Mouse (Mus musculus): ENCODE results near the gene Smarcc1. TPM values are rescaled to one million over a fixed set of nuclear protein-coding genes. Genes with fewer than 3 reads are reported as not detected.
A peak's percentile ranks its signal among the peaks of the same experiment; 100 is the strongest.
"Not testable (repeated sequence)": the region's sequence is repeated elsewhere in the genome, so short reads cannot be mapped to it uniquely, and the experiment has no call there.

The Smarcc1 gene
- polyA plus RNA-seq, 1 experiment from 2014 or later, result 26.4 TPM

- Histone ChIP-seq H3K36me3 (ENCODE audit: insufficient read depth, low read length) (0 out of 2 replicates have a peak, but pooled peaks cover 6% of the 10 kb centered on the region), H3K9ac (replicated peaks; ENCODE audit: low read depth) (peak overlapping the region; percentile 82)
Measured at GRCm38 (mm10) chr9:110100627-110101600, 16.6 kb upstream of the Smarcc1 start.

GRCm38 (mm10) chr9:110116353-110116976, 1.0 kb upstream of the Smarcc1 start:
- ATAC-seq (no peak), DNase-seq (ENCODE audit: low spot score) (no peak)
- H3K36me3 ChIP-seq (ENCODE audit: insufficient read depth, low read length), result peaks cover 7% of the 10 kb centered on the region; the same call in 1 of the 2 replicates
- H3K9me3 ChIP-seq (ENCODE audit: low read length), result no peaks in the 10 kb centered on the region
- peak overlapping the region; percentile 87 for H3K4me3 ChIP-seq (ENCODE audit: low read depth, low read length)
- H3K9ac ChIP-seq (replicated peaks; ENCODE audit: low read depth), result peak overlapping the region; percentile 82
- peaks cover 6% of the 10 kb centered on the region; the same call in 1 of the 2 replicates for H3K4me1 ChIP-seq (ENCODE audit: insufficient read depth, low read depth, low read length)
- no peaks in the 10 kb centered on the region for H3K27me3 ChIP-seq (replicated peaks; ENCODE audit: insufficient read depth, low read length)
- WGBS, result 9% methylated on average over 10 of the region's 10 CpGs
- TF ChIP-seq CTCF (IDR thresholded peaks at IDR 0.05), result no peak
- TF ChIP-seq EP300 (IDR thresholded peaks at IDR 0.05), result no peak
- peak overlapping the region; percentile 78 for H3K4me2 ChIP-seq (replicated peaks; ENCODE audit: low read depth, low read length)
- peak overlapping the region; percentile 92 for H3K27ac ChIP-seq (ENCODE audit: low read length)

More at GRCm38 (mm10) chr9:110100627-110101600, 16.6 kb upstream of the Smarcc1 start:
- Histone ChIP-seq H3K4me3 (ENCODE audit: low read depth, low read length) (peak overlapping the region; percentile 78), H3K4me1 (ENCODE audit: insufficient read depth, low read depth, low read length) (no peaks in the 10 kb centered on the region), H3K27me3 (replicated peaks; ENCODE audit: insufficient read depth, low read length) (no peaks in the 10 kb centered on the region), H3K4me2 (replicated peaks; ENCODE audit: low read depth, low read length) (peak overlapping the region; percentile 65), H3K27ac (ENCODE audit: low read length) (peak overlapping the region; percentile 44; the same call in 1 of the 2 replicates), H3K9me3 (ENCODE audit: low read length) (no peaks in the 10 kb centered on the region)
- DNase-seq (ENCODE audit: low spot score) (peak; percentile 95), ATAC-seq (peak; percentile 98)
- TF ChIP-seq EP300 (IDR thresholded peaks at IDR 0.05) (no peak), CTCF (IDR thresholded peaks at IDR 0.05) (peak; percentile 98)
- 2% methylated on average over 41 of the region's 41 CpGs for WGBS

- Histone ChIP-seq H3K9me3 (ENCODE audit: low read length) (no peaks in the 10 kb centered on the region), H3K27ac (ENCODE audit: low read length) (peak within 1 kb of the TSS; percentile 92), H3K4me1 (ENCODE audit: insufficient read depth, low read depth, low read length) (peaks cover 6% of the 10 kb centered on the region; the same call in 1 of the 2 replicates), H3K27me3 (replicated peaks; ENCODE audit: insufficient read depth, low read length) (no peaks in the 10 kb centered on the region), H3K9ac (replicated peaks; ENCODE audit: low read depth) (peak within 1 kb of the TSS; percentile 82), H3K4me2 (replicated peaks; ENCODE audit: low read depth, low read length) (peak within 1 kb of the TSS; percentile 78), H3K4me3 (ENCODE audit: low read depth, low read length) (peak within 1 kb of the TSS; percentile 87), H3K36me3 (ENCODE audit: insufficient read depth, low read length) (0 out of 2 replicates have a peak, but pooled peaks cover under 1% of the 10 kb centered on the region)
- WGBS, result under 1% methylated on average over 16 of the region's 17 CpGs
- ATAC-seq (no peak; the same call in none of the 2 replicates), DNase-seq (ENCODE audit: low spot score) (no peak)
- TF ChIP-seq EP300 (IDR thresholded peaks at IDR 0.05) (no peak), CTCF (IDR thresholded peaks at IDR 0.05) (no peak)
Measured at GRCm38 (mm10) chr9:110117779-110118139, 251 bp downstream of the Smarcc1 start, which contains the start of gene Dhx30. Dhx30 (minus strand) TSS chr9:110117830.

- 57% methylated on average over 1 of the region's 1 CpGs for WGBS
- TF ChIP-seq EP300 (IDR thresholded peaks at IDR 0.05), result no peak
- no peak for TF ChIP-seq CTCF (IDR thresholded peaks at IDR 0.05)
- no peak for ATAC-seq
Measured at GRCm38 (mm10) chr9:110118249-110118648, 741 bp downstream of the Smarcc1 start.

GRCm38 (mm10) chr9:110121424-110121823, 3.9 kb downstream of the Smarcc1 start:
- H3K4me1 ChIP-seq (ENCODE audit: insufficient read depth, low read depth, low read length), result peaks cover 6% of the 10 kb centered on the region; the same call in 1 of the 2 replicates
- DNase-seq (ENCODE audit: low spot score), result no peak

More at GRCm38 (mm10) chr9:110118249-110118648, 741 bp downstream of the Smarcc1 start:
- Histone ChIP-seq H3K27ac (ENCODE audit: low read length) (peak overlapping the region; percentile 92; the same call in 1 of the 2 replicates), H3K27me3 (replicated peaks; ENCODE audit: insufficient read depth, low read length) (no peaks in the 10 kb centered on the region), H3K36me3 (ENCODE audit: insufficient read depth, low read length) (no peaks in the 10 kb centered on the region), H3K9me3 (ENCODE audit: low read length) (no peaks in the 10 kb centered on the region), H3K4me2 (replicated peaks; ENCODE audit: low read depth, low read length) (peak overlapping the region; percentile 78), H3K9ac (replicated peaks; ENCODE audit: low read depth) (peak overlapping the region; percentile 82), H3K4me1 (ENCODE audit: insufficient read depth, low read depth, low read length) (peaks cover 6% of the 10 kb centered on the region; the same call in 1 of the 2 replicates), H3K4me3 (ENCODE audit: low read depth, low read length) (peak overlapping the region; percentile 87)
- DNase-seq (ENCODE audit: low spot score), result no peak

GRCm38 (mm10) chr9:110123322-110123721, 5.8 kb downstream of the Smarcc1 start:
- Histone ChIP-seq H3K9ac (replicated peaks; ENCODE audit: low read depth) (no peak overlapping the region), H3K4me3 (ENCODE audit: low read depth, low read length) (no peak overlapping the region), H3K4me1 (ENCODE audit: insufficient read depth, low read depth, low read length) (peaks cover 3% of the 10 kb centered on the region; the same call in 1 of the 2 replicates), H3K4me2 (replicated peaks; ENCODE audit: low read depth, low read length) (no peak overlapping the region), H3K9me3 (ENCODE audit: low read length) (no peaks in the 10 kb centered on the region), H3K36me3 (ENCODE audit: insufficient read depth, low read length) (no peaks in the 10 kb centered on the region), H3K27me3 (replicated peaks; ENCODE audit: insufficient read depth, low read length) (no peaks in the 10 kb centered on the region), H3K27ac (ENCODE audit: low read length) (no peak overlapping the region)
- 74% methylated on average over 2 of the region's 2 CpGs for WGBS
- ATAC-seq, result no peak
- no peak for DNase-seq (ENCODE audit: low spot score)
- TF ChIP-seq CTCF (IDR thresholded peaks at IDR 0.05), result no peak

More at GRCm38 (mm10) chr9:110121424-110121823, 3.9 kb downstream of the Smarcc1 start:
- H3K36me3 ChIP-seq (ENCODE audit: insufficient read depth, low read length), result no peaks in the 10 kb centered on the region
- ATAC-seq, result no peak
- H3K27ac ChIP-seq (ENCODE audit: low read length), result no peak overlapping the region
- 77% methylated on average over 4 of the region's 4 CpGs for WGBS
- no peak overlapping the region for H3K4me2 ChIP-seq (replicated peaks; ENCODE audit: low read depth, low read length)
- H3K27me3 ChIP-seq (replicated peaks; ENCODE audit: insufficient read depth, low read length), result no peaks in the 10 kb centered on the region
- H3K9me3 ChIP-seq (ENCODE audit: low read length), result no peaks in the 10 kb centered on the region
- TF ChIP-seq CTCF (IDR thresholded peaks at IDR 0.05) (no peak), EP300 (IDR thresholded peaks at IDR 0.05) (no peak)
- no peak overlapping the region for H3K9ac ChIP-seq (replicated peaks; ENCODE audit: low read depth)
- H3K4me3 ChIP-seq (ENCODE audit: low read depth, low read length), result no peak overlapping the region

GRCm38 (mm10) chr9:110124008-110124540, 6.6 kb downstream of the Smarcc1 start:
- not testable (repeated sequence) for H3K9me3 ChIP-seq (ENCODE audit: low read length); H3K4me1 ChIP-seq (ENCODE audit: insufficient read depth, low read depth, low read length); H3K4me3 ChIP-seq (ENCODE audit: low read depth, low read length); H3K27ac ChIP-seq (ENCODE audit: low read length); H3K9ac ChIP-seq (replicated peaks; ENCODE audit: low read depth); H3K4me2 ChIP-seq (replicated peaks; ENCODE audit: low read depth, low read length); H3K36me3 ChIP-seq (ENCODE audit: insufficient read depth, low read length); DNase-seq (ENCODE audit: low spot score); ATAC-seq; H3K27me3 ChIP-seq (replicated peaks; ENCODE audit: insufficient read depth, low read length)
- 20% methylated on average over 1 of the region's 2 CpGs for WGBS

Data from lung, postnatal 0 days (tissue).